Mouse (Mus musculus) lung, embryonic 15.5 days (tissue): ENCODE results near the gene Olfr1116. TPM values are rescaled to one million over a fixed set of nuclear protein-coding genes. Genes with fewer than 3 reads are reported as not detected.
"Not testable (repeated sequence)": the region's sequence is repeated elsewhere in the genome, so short reads cannot be mapped to it uniquely, and the experiment has no call there.

Source experiments
- ATAC-seq: fragments of 200-750 bp; cut with Nextera tagmentation; 2 replicates; pipeline ENCODE4 v1.8.0; 2017; ENCODE audit warnings: moderate number of reproducible peaks, borderline replicate concordance; ENCODE audit not compliant: low FRiP score, low TSS enrichment; ENCODE audit errors: extremely low read depth
- H3K27ac ChIP-seq: fragments of 300-500 bp; sonication (generic); 2 replicates; pipeline ENCODE4 v1.5.1; 2015; ENCODE audit warnings: moderate library complexity, mild to moderate bottlenecking, inconsistent platforms
- H3K27me3 ChIP-seq: fragments of 300-500 bp; sonication (generic); 2 replicates; pipeline ENCODE4 v1.6.1; 2015; ENCODE audit warnings: inconsistent platforms
- H3K36me3 ChIP-seq: fragments of 300-500 bp; sonication (generic); 2 replicates; pipeline ENCODE4 v1.6.1; 2015; ENCODE audit warnings: inconsistent platforms
- H3K4me1 ChIP-seq: fragments of 300-500 bp; sonication (generic); 2 replicates; pipeline ENCODE4 v1.6.1; 2015; ENCODE audit warnings: inconsistent platforms
- H3K4me2 ChIP-seq: fragments of 300-500 bp; sonication (generic); 2 replicates; pipeline ENCODE4 v1.6.1; 2015; ENCODE audit warnings: inconsistent platforms, mild to moderate bottlenecking, moderate library complexity
- H3K4me3 ChIP-seq: fragments of 300-500 bp; sonication (generic); 2 replicates; pipeline ENCODE4 v1.5.1; 2015; ENCODE audit warnings: mild to moderate bottlenecking, inconsistent platforms
- H3K9ac ChIP-seq: fragments of 300-500 bp; sonication (generic); 2 replicates; pipeline ENCODE4 v1.6.1; 2015; ENCODE audit warnings: inconsistent platforms
- H3K9me3 ChIP-seq: fragments of 300-500 bp; sonication (generic); 2 replicates; pipeline ENCODE4 v1.6.1; 2016; ENCODE audit warnings: inconsistent platforms
- WGBS: fragments of 180-500 bp; shearing (Covaris S2); methylation state at CpG from one replicate; pipeline ENCODE4 v1.1.7; 2015; 5-methylcytosine and 5-hydroxymethylcytosine counted together
- microRNA-seq: library from miRNA; unstranded; fragments of <30 nt; microRNA quantifications from one replicate; pipeline ENCODE4, GENCODE M21; 2016
- polyA plus RNA-seq: library from polyadenylated mRNA; unstranded; fragments of >200 nt; fragmentation: Nextera tagmentation; extraction: Ambion mirVana; gene quantifications from 2 replicates; pipeline ENCODE4 v1.2.1, GENCODE M21; 2015

Olfr1116 gene
- polyA plus RNA-seq, result not detected in 2 replicates

GRCm38 (mm10) chr2:87267234-87267633 lies at the start of gene Olfr1116:
Gene Olfr1116 (plus strand): TSS chr2:87267534.
- ATAC-seq, result no peak
- Histone ChIP-seq H3K4me1 (no peaks in the 10 kb centered on the region), H3K4me2 (no peak within 1 kb of the TSS), H3K9me3 (no peaks in the 10 kb centered on the region), H3K4me3 (no peak within 1 kb of the TSS), H3K27me3 (no peaks in the 10 kb centered on the region), H3K9ac (no peak within 1 kb of the TSS), H3K27ac (no peak within 1 kb of the TSS), H3K36me3 (no peaks in the 10 kb centered on the region)
- 82% methylated on average over 1 of the region's 1 CpGs for WGBS

- Histone ChIP-seq H3K4me2 (no peak within 1 kb of the TSS), H3K4me3 (no peak within 1 kb of the TSS), H3K9me3 (no peaks in the 10 kb centered on the region), H3K27ac (no peak within 1 kb of the TSS), H3K4me1 (no peaks in the 10 kb centered on the region), H3K36me3 (no peaks in the 10 kb centered on the region), H3K27me3 (no peaks in the 10 kb centered on the region), H3K9ac (no peak within 1 kb of the TSS)
- 72% methylated on average over 2 of the region's 2 CpGs for WGBS
- ATAC-seq, result no peak
Observed at GRCm38 (mm10) chr2:87247713-87248112, 19.6 kb upstream of the Olfr1116 start, which contains the start of gene Olfr1115. Gene Olfr1115 (plus strand): TSS chr2:87248013.

GRCm38 (mm10) chr2:87293977-87294376 lies 26.6 kb downstream of the Olfr1116 start:
- not testable (repeated sequence) for H3K4me2 ChIP-seq, H3K4me3 ChIP-seq, H3K9me3 ChIP-seq, H3K27me3 ChIP-seq, H3K36me3 ChIP-seq, H3K9ac ChIP-seq, H3K27ac ChIP-seq, H3K4me1 ChIP-seq, ATAC-seq

GRCm38 (mm10) chr2:87307281-87307680 lies 39.9 kb downstream of the Olfr1116 start, which contains the start of gene Olfr1118:
Gene Olfr1118 (plus strand): TSS chr2:87307581.
- 65% methylated on average over 1 of the region's 1 CpGs for WGBS

More at GRCm38 (mm10) chr2:87307281-87307680, 39.9 kb downstream of the Olfr1116 start, which contains the start of gene Olfr1118:
- no peak for ATAC-seq
- Histone ChIP-seq H3K9ac (no peak within 1 kb of the TSS), H3K4me2 (no peak within 1 kb of the TSS), H3K4me1 (no peaks in the 10 kb centered on the region), H3K4me3 (no peak within 1 kb of the TSS), H3K27me3 (no peaks in the 10 kb centered on the region), H3K27ac (no peak within 1 kb of the TSS), H3K9me3 (no peaks in the 10 kb centered on the region), H3K36me3 (no peaks in the 10 kb centered on the region)

Small RNAs within 50 kb of the gene (microRNA-seq; reads per million reads assigned to microRNA genes)
- gene Gm27438, result not detected

Other genes starting within 250 kb of the Olfr1116 start
- gene Olfr1104, start 240.5 kb upstream of the Olfr1116 start, polyA plus RNA-seq, result not detected in 2 replicates
- gene Olfr1105, start 231.0 kb upstream of the Olfr1116 start, polyA plus RNA-seq, result not detected in 2 replicates
- not detected in 2 replicates for gene Olfr1106, start 215.3 kb upstream of the Olfr1116 start, polyA plus RNA-seq
- gene Olfr1107, start 191.7 kb upstream of the Olfr1116 start, polyA plus RNA-seq, result not detected in 2 replicates
- not detected in 2 replicates for gene Olfr1109, start 171.5 kb upstream of the Olfr1116 start, polyA plus RNA-seq
- not detected in 2 replicates for gene Olfr259, start 153.0 kb upstream of the Olfr1116 start, polyA plus RNA-seq
- gene Olfr1110, start 127.2 kb upstream of the Olfr1116 start, polyA plus RNA-seq, result not detected in 2 replicates
- not detected in 2 replicates for gene Olfr1111, start 114.9 kb upstream of the Olfr1116 start, polyA plus RNA-seq
- gene Olfr1112, start 79.7 kb upstream of the Olfr1116 start, polyA plus RNA-seq, result not detected in 2 replicates
- not detected in 2 replicates for gene Olfr1113, start 58.6 kb upstream of the Olfr1116 start, polyA plus RNA-seq
- not detected in 2 replicates for gene Olfr1115, start 19.5 kb upstream of the Olfr1116 start, polyA plus RNA-seq
- gene Olfr1118, start 40.0 kb downstream of the Olfr1116 start, polyA plus RNA-seq, result not detected in 2 replicates
- not detected in 2 replicates for gene Olfr1120, start 87.3 kb downstream of the Olfr1116 start, polyA plus RNA-seq
- not detected in 2 replicates for gene Olfr1121, start 102.4 kb downstream of the Olfr1116 start, polyA plus RNA-seq
- not detected in 2 replicates for gene Olfr1122, start 118.3 kb downstream of the Olfr1116 start, polyA plus RNA-seq
- gene Olfr1123, start 149.1 kb downstream of the Olfr1116 start, polyA plus RNA-seq, result not detected in 2 replicates
- 0.07 and 0.09 TPM in 2 replicates for gene Olfr1124, start 162.7 kb downstream of the Olfr1116 start, polyA plus RNA-seq
- not detected in 2 replicates for gene Olfr1126, start 186.4 kb downstream of the Olfr1116 start, polyA plus RNA-seq
- gene Pramel7, start 229.6 kb downstream of the Olfr1116 start, polyA plus RNA-seq, result not detected in 2 replicates
- gene Pramel6, start 239.0 kb downstream of the Olfr1116 start, polyA plus RNA-seq, result not detected in 2 replicates